Mouse (Mus musculus) limb, embryonic 10.5 days (tissue): ENCODE results near the gene Tmem208. TPM values are rescaled to one million over a fixed set of nuclear protein-coding genes. Genes with fewer than 3 reads are reported as not detected.

Experiments used
- DNase-seq: peaks from one replicate; pipeline ENCODE4 v3.0.0-alpha.2; 2017; ENCODE audit warnings: low spot score
- H3K27ac ChIP-seq: fragments of 300-500 bp; sonication (generic); 2 replicates; pipeline ENCODE4 v1.5.1; 2016; ENCODE audit warnings: mild to moderate bottlenecking
- H3K27me3 ChIP-seq: fragments of 300-500 bp; sonication (generic); 2 replicates; pipeline ENCODE4 v1.6.1; 2016; ENCODE audit warnings: low read depth, mild to moderate bottlenecking; ENCODE audit not compliant: poor library complexity, severe bottlenecking
- H3K36me3 ChIP-seq: fragments of 300-500 bp; sonication (generic); 2 replicates; pipeline ENCODE4 v1.6.1; 2016; ENCODE audit warnings: mild to moderate bottlenecking, moderate library complexity
- H3K4me1 ChIP-seq: fragments of 300-500 bp; sonication (generic); 2 replicates; pipeline ENCODE4 v1.6.1; 2016
- H3K4me3 ChIP-seq: fragments of 300-500 bp; sonication (generic); 2 replicates; pipeline ENCODE4 v1.5.1; 2016; ENCODE audit warnings: mild to moderate bottlenecking, moderate library complexity
- H3K9me3 ChIP-seq: fragments of 300-500 bp; sonication (generic); replicated peaks from 2 replicates; pipeline ENCODE4 v1.6.1; 2016; ENCODE audit warnings: mild to moderate bottlenecking
- WGBS: fragments of 180-500 bp; shearing (Covaris S2); methylation state at CpG from one replicate; pipeline ENCODE4 v1.1.7; 2016; 5-methylcytosine and 5-hydroxymethylcytosine counted together
- polyA plus RNA-seq: library from polyadenylated mRNA; unstranded; fragments of >200 nt; fragmentation: Nextera tagmentation; extraction: Ambion mirVana; gene quantifications from 2 replicates; pipeline ENCODE4 v1.2.1, GENCODE M21; 2016

Gene Tmem208
- polyA plus RNA-seq, 1 experiment from 2014 or later, result 105 TPM

- H3K27me3 ChIP-seq, result 0 out of 2 replicates have a peak, but pooled peaks cover 2% of the 10 kb centered on the region
- WGBS, result 62% methylated on average over 26 of the region's 26 CpGs
- peaks cover 45% of the 10 kb centered on the region for H3K36me3 ChIP-seq
- peak overlapping the region; percentile 61 for H3K27ac ChIP-seq
- H3K4me1 ChIP-seq, result peaks cover 48% of the 10 kb centered on the region
- H3K4me3 ChIP-seq, result peak overlapping the region; percentile 10; the same call in 1 of the 2 replicates
- DNase-seq, result no peak
- no peaks in the 10 kb centered on the region for H3K9me3 ChIP-seq
Observed at GRCm38 (mm10) chr8:105355179-105356024, 29.2 kb downstream of the Tmem208 start.

GRCm38 (mm10) chr8:105356681-105357080 is 30.5 kb downstream of the Tmem208 start:
- DNase-seq, result no peak
- 88% methylated on average over 14 of the region's 14 CpGs for WGBS
- Histone ChIP-seq H3K27ac (no peak overlapping the region), H3K36me3 (peaks cover 48% of the 10 kb centered on the region), H3K4me1 (peaks cover 46% of the 10 kb centered on the region), H3K27me3 (no peaks in the 10 kb centered on the region), H3K9me3 (no peaks in the 10 kb centered on the region), H3K4me3 (no peak overlapping the region)

- Histone ChIP-seq H3K27me3 (no peaks in the 10 kb centered on the region), H3K4me1 (peaks cover 42% of the 10 kb centered on the region), H3K27ac (0 out of 2 replicates have a peak overlapping the region, but pooled peaks have one; percentile 7), H3K4me3 (no peak overlapping the region), H3K36me3 (peaks cover 65% of the 10 kb centered on the region), H3K9me3 (no peaks in the 10 kb centered on the region)
- DNase-seq, result no peak
- WGBS, result 77% methylated on average over 15 of the region's 15 CpGs
Observed at GRCm38 (mm10) chr8:105359208-105359607, 33.1 kb downstream of the Tmem208 start.

- no peaks in the 10 kb centered on the region for H3K9me3 ChIP-seq
- H3K36me3 ChIP-seq, result peaks cover 69% of the 10 kb centered on the region
- 0 out of 2 replicates have a peak overlapping the region, but pooled peaks have one; percentile 7 for H3K27ac ChIP-seq
- no peaks in the 10 kb centered on the region for H3K27me3 ChIP-seq
- 52% methylated on average over 4 of the region's 4 CpGs for WGBS
- H3K4me3 ChIP-seq, result no peak overlapping the region
- DNase-seq, result no peak
- peaks cover 38% of the 10 kb centered on the region for H3K4me1 ChIP-seq
Observed at GRCm38 (mm10) chr8:105359646-105360045, 33.5 kb downstream of the Tmem208 start.

GRCm38 (mm10) chr8:105361751-105362702 is 35.9 kb downstream of the Tmem208 start:
- WGBS, result 88% methylated on average over 12 of the region's 12 CpGs
- Histone ChIP-seq H3K36me3 (peaks cover 71% of the 10 kb centered on the region), H3K27ac (no peak overlapping the region), H3K4me3 (no peak overlapping the region), H3K27me3 (no peaks in the 10 kb centered on the region), H3K4me1 (peaks cover 20% of the 10 kb centered on the region), H3K9me3 (no peaks in the 10 kb centered on the region)
- no peak for DNase-seq

- DNase-seq, result no peak
- H3K9me3 ChIP-seq, result no peaks in the 10 kb centered on the region
- WGBS, result 82% methylated on average over 2 of the region's 2 CpGs
- H3K27me3 ChIP-seq, result no peaks in the 10 kb centered on the region
- 0 out of 2 replicates have a peak, but pooled peaks cover 4% of the 10 kb centered on the region for H3K4me1 ChIP-seq
- H3K27ac ChIP-seq, result no peak overlapping the region
- H3K4me3 ChIP-seq, result no peak overlapping the region
- peaks cover 70% of the 10 kb centered on the region for H3K36me3 ChIP-seq
Observed at GRCm38 (mm10) chr8:105367107-105367506, 41.0 kb downstream of the Tmem208 start.

- no peak for DNase-seq
- 80% methylated on average over 9 of the region's 9 CpGs for WGBS
Observed at GRCm38 (mm10) chr8:105372473-105372872, 46.3 kb downstream of the Tmem208 start.

GRCm38 (mm10) chr8:105373032-105373431 is 46.9 kb downstream of the Tmem208 start, which contains the start of gene Plekhg4:
Gene Plekhg4, plus strand, starts transcription at chr8:105373274.
- H3K36me3 ChIP-seq, result peaks cover 14% of the 10 kb centered on the region
- no peaks in the 10 kb centered on the region for H3K9me3 ChIP-seq
- no peak for DNase-seq
- H3K27me3 ChIP-seq, result 0 out of 2 replicates have a peak, but pooled peaks cover 3% of the 10 kb centered on the region
- WGBS, result 71% methylated on average over 2 of the region's 2 CpGs
- peak within 1 kb of the TSS; percentile 38 for H3K4me3 ChIP-seq
- peak within 1 kb of the TSS; percentile 4; the same call in 1 of the 2 replicates for H3K27ac ChIP-seq
- H3K4me1 ChIP-seq, result peaks cover 16% of the 10 kb centered on the region

More at GRCm38 (mm10) chr8:105372473-105372872, 46.3 kb downstream of the Tmem208 start:
- H3K27me3 ChIP-seq, result 0 out of 2 replicates have a peak, but pooled peaks cover 3% of the 10 kb centered on the region
- peaks cover 16% of the 10 kb centered on the region for H3K4me1 ChIP-seq
- H3K36me3 ChIP-seq, result peaks cover 19% of the 10 kb centered on the region
- no peak overlapping the region for H3K4me3 ChIP-seq
- no peaks in the 10 kb centered on the region for H3K9me3 ChIP-seq
- peak overlapping the region; percentile 4; the same call in 1 of the 2 replicates for H3K27ac ChIP-seq

- Histone ChIP-seq H3K4me3 (peak overlapping the region; percentile 38), H3K4me1 (peaks cover 18% of the 10 kb centered on the region)
- peak; percentile 64 for DNase-seq
Observed at GRCm38 (mm10) chr8:105374513-105374966, 48.4 kb downstream of the Tmem208 start.

GRCm38 (mm10) chr8:105378673-105379072 is 52.5 kb downstream of the Tmem208 start:
- no peaks in the 10 kb centered on the region for H3K9me3 ChIP-seq
- no peak overlapping the region for H3K4me3 ChIP-seq
- H3K27me3 ChIP-seq, result 0 out of 2 replicates have a peak, but pooled peaks cover under 1% of the 10 kb centered on the region
- WGBS, result 84% methylated on average over 19 of the region's 19 CpGs
- no peak for DNase-seq
- H3K4me1 ChIP-seq, result peaks cover 18% of the 10 kb centered on the region
- no peaks in the 10 kb centered on the region for H3K36me3 ChIP-seq
- peak overlapping the region; percentile 15; the same call in 1 of the 2 replicates for H3K27ac ChIP-seq

More at GRCm38 (mm10) chr8:105374513-105374966, 48.4 kb downstream of the Tmem208 start:
- Histone ChIP-seq H3K27ac (0 out of 2 replicates have a peak overlapping the region, but pooled peaks have one; percentile 27), H3K36me3 (peaks cover 3% of the 10 kb centered on the region; the same call in 1 of the 2 replicates), H3K27me3 (0 out of 2 replicates have a peak, but pooled peaks cover 3% of the 10 kb centered on the region), H3K9me3 (no peaks in the 10 kb centered on the region)
- WGBS, result 28% methylated on average over 33 of the region's 33 CpGs

- Histone ChIP-seq H3K27me3 (no peaks in the 10 kb centered on the region), H3K4me1 (peaks cover 12% of the 10 kb centered on the region; the same call in 1 of the 2 replicates), H3K9me3 (no peaks in the 10 kb centered on the region), H3K36me3 (no peaks in the 10 kb centered on the region), H3K27ac (no peak overlapping the region), H3K4me3 (no peak overlapping the region)
- 84% methylated on average over 12 of the region's 12 CpGs for WGBS
- no peak for DNase-seq
Observed at GRCm38 (mm10) chr8:105380308-105380707, 54.2 kb downstream of the Tmem208 start.

- WGBS, result 100% methylated on average over 2 of the region's 2 CpGs
- H3K27me3 ChIP-seq, result no peaks in the 10 kb centered on the region
- H3K9me3 ChIP-seq, result no peaks in the 10 kb centered on the region
- H3K36me3 ChIP-seq, result no peaks in the 10 kb centered on the region
- DNase-seq, result no peak
- H3K27ac ChIP-seq, result no peak overlapping the region
- no peak overlapping the region for H3K4me3 ChIP-seq
- H3K4me1 ChIP-seq, result 0 out of 2 replicates have a peak, but pooled peaks cover 4% of the 10 kb centered on the region
Observed at GRCm38 (mm10) chr8:105384070-105384469, 57.9 kb downstream of the Tmem208 start.
